Mouse (Mus musculus) hindbrain, embryonic 14.5 days (tissue): ENCODE measurements at regions not wholly inside any gene's neighbourhood (a gene's known extent, or its start where the extent isn't known, plus 50 kb on each side); places are given as distances from the start of the nearest gene placed in this dataset.
"Not testable (repeated sequence)": the region's sequence is repeated elsewhere in the genome, so short reads cannot be mapped to it uniquely, and the experiment has no call there.

Experiments
- ATAC-seq: fragments of 200-750 bp; cut with Nextera tagmentation; 2 replicates; pipeline ENCODE4 v1.8.0; 2017; ENCODE audit warnings: moderate number of reproducible peaks, mild to moderate bottlenecking, moderate TSS enrichment, moderate library complexity; ENCODE audit not compliant: low FRiP score
- DNase-seq: peaks from one replicate; pipeline ENCODE4 v3.0.0-alpha.2; 2015; ENCODE audit warnings: low spot score
- H3K27ac ChIP-seq: fragments of 300-500 bp; sonication (generic); 2 replicates; pipeline ENCODE4 v1.5.1; 2014; ENCODE audit warnings: mild to moderate bottlenecking, moderate library complexity
- H3K27me3 ChIP-seq: fragments of 300-500 bp; sonication (generic); 2 replicates; pipeline ENCODE4 v1.6.1; 2014; ENCODE audit warnings: mild to moderate bottlenecking, low read length, mixed read lengths; ENCODE audit not compliant: control insufficient read depth, insufficient read depth
- H3K36me3 ChIP-seq: fragments of 300-500 bp; sonication (generic); replicated peaks from 2 replicates; pipeline ENCODE4 v1.6.1; 2014; ENCODE audit not compliant: control insufficient read depth, insufficient read depth
- H3K4me1 ChIP-seq: fragments of 300-500 bp; sonication (generic); replicated peaks from 2 replicates; pipeline ENCODE4 v1.6.1; 2014; ENCODE audit warnings: antibody characterized with exemption, low read length, mixed read lengths; ENCODE audit not compliant: control insufficient read depth, insufficient read depth
- H3K4me2 ChIP-seq: fragments of 300-500 bp; sonication (generic); replicated peaks from 2 replicates; pipeline ENCODE4 v1.6.1; 2014; ENCODE audit warnings: mild to moderate bottlenecking, moderate library complexity
- H3K4me3 ChIP-seq: fragments of 300-500 bp; sonication (generic); replicated peaks from 2 replicates; pipeline ENCODE4 v1.5.1; 2014; ENCODE audit warnings: mild to moderate bottlenecking, low read length
- H3K9ac ChIP-seq: fragments of 300-500 bp; sonication (generic); 2 replicates; pipeline ENCODE4 v1.6.1; 2014
- H3K9me3 ChIP-seq: fragments of 300-500 bp; sonication (generic); 2 replicates; pipeline ENCODE4 v1.6.1; 2016; ENCODE audit warnings: low read length; ENCODE audit not compliant: control insufficient read depth
- WGBS: fragments of 180-500 bp; shearing (Covaris S2); extraction: QIAGEN DNeasy Blood & Tissue Kit; methylation state at CpG from one replicate; pipeline ENCODE4 v1.1.7; 2014; 5-methylcytosine and 5-hydroxymethylcytosine counted together

GRCm38 (mm10) chr1:141066830-141067229 lies 820.9 kb downstream of the Kcnt2 start:
- H3K4me2 ChIP-seq, H3K36me3 ChIP-seq, ATAC-seq, H3K9me3 ChIP-seq, H3K27me3 ChIP-seq, H3K9ac ChIP-seq, H3K4me3 ChIP-seq, H3K27ac ChIP-seq, H3K4me1 ChIP-seq, DNase-seq: not testable (repeated sequence)
- 87% methylated on average over 8 of the region's 8 CpGs for WGBS

GRCm38 (mm10) chr1:141097575-141097974 lies 851.6 kb downstream of the Kcnt2 start:
- Histone ChIP-seq H3K4me3 (no peak overlapping the region), H3K4me1 (no peaks in the 10 kb centered on the region), H3K27ac (no peak overlapping the region), H3K9ac (no peak overlapping the region), H3K36me3 (no peaks in the 10 kb centered on the region), H3K9me3 (no peaks in the 10 kb centered on the region), H3K27me3 (no peaks in the 10 kb centered on the region), H3K4me2 (no peak overlapping the region)
- DNase-seq (no peak), ATAC-seq (no peak)
- WGBS: 84% methylated on average over 1 of the region's 1 CpGs

- Histone ChIP-seq H3K9ac (no peak overlapping the region), H3K4me2 (no peak overlapping the region), H3K27ac (no peak overlapping the region), H3K36me3 (no peaks in the 10 kb centered on the region), H3K9me3 (no peaks in the 10 kb centered on the region), H3K4me1 (no peaks in the 10 kb centered on the region), H3K27me3 (no peaks in the 10 kb centered on the region), H3K4me3 (no peak overlapping the region)
- 88% methylated on average over 1 of the region's 1 CpGs for WGBS
- ATAC-seq: no peak
- DNase-seq: no peak
These were observed 856.6 kb downstream of the Kcnt2 start for GRCm38 (mm10) chr1:141102546-141102945.

GRCm38 (mm10) chr1:141104034-141104433 lies 858.1 kb downstream of the Kcnt2 start:
- Histone ChIP-seq H3K4me1 (no peaks in the 10 kb centered on the region), H3K4me3 (no peak overlapping the region), H3K4me2 (no peak overlapping the region), H3K9ac (no peak overlapping the region), H3K9me3 (no peaks in the 10 kb centered on the region), H3K36me3 (no peaks in the 10 kb centered on the region), H3K27me3 (no peaks in the 10 kb centered on the region), H3K27ac (no peak overlapping the region)
- WGBS: 77% methylated on average over 1 of the region's 1 CpGs
- DNase-seq (no peak), ATAC-seq (no peak)

- 89% methylated on average over 2 of the region's 2 CpGs for WGBS
These were observed 858.7 kb downstream of the Kcnt2 start for GRCm38 (mm10) chr1:141104633-141105032.

GRCm38 (mm10) chr1:141136771-141137541 lies 891.0 kb downstream of the Kcnt2 start:
- Histone ChIP-seq H3K4me3 (no peak overlapping the region), H3K9ac (no peak overlapping the region), H3K4me1 (no peaks in the 10 kb centered on the region), H3K9me3 (no peaks in the 10 kb centered on the region), H3K4me2 (no peak overlapping the region), H3K36me3 (no peaks in the 10 kb centered on the region), H3K27ac (0 out of 2 replicates have a peak overlapping the region, but pooled peaks have one; percentile 26), H3K27me3 (no peaks in the 10 kb centered on the region)
- DNase-seq (peak; percentile 51), ATAC-seq (peak; percentile 55)
- 10% methylated on average over 2 of the region's 2 CpGs for WGBS

More at GRCm38 (mm10) chr1:141104633-141105032, 858.7 kb downstream of the Kcnt2 start:
- no peak for ATAC-seq
- no peak overlapping the region for H3K27ac ChIP-seq
- H3K27me3 ChIP-seq: no peaks in the 10 kb centered on the region
- no peak overlapping the region for H3K4me2 ChIP-seq
- H3K4me1 ChIP-seq: no peaks in the 10 kb centered on the region
- H3K9ac ChIP-seq: no peak overlapping the region
- H3K36me3 ChIP-seq: no peaks in the 10 kb centered on the region
- H3K9me3 ChIP-seq: no peaks in the 10 kb centered on the region
- no peak for DNase-seq
- no peak overlapping the region for H3K4me3 ChIP-seq

GRCm38 (mm10) chr1:141140157-141140556 lies 894.2 kb downstream of the Kcnt2 start:
- not testable (repeated sequence) for DNase-seq, H3K4me2 ChIP-seq, ATAC-seq, H3K27me3 ChIP-seq, H3K27ac ChIP-seq, H3K4me1 ChIP-seq, H3K9me3 ChIP-seq, H3K9ac ChIP-seq, H3K4me3 ChIP-seq, H3K36me3 ChIP-seq
- WGBS: 97% methylated on average over 19 of the region's 19 CpGs

- H3K36me3 ChIP-seq: no peaks in the 10 kb centered on the region
- no peak overlapping the region for H3K9ac ChIP-seq
- ATAC-seq (peak; percentile 70; the same call in 1 of the 2 replicates), DNase-seq (peak; percentile 31)
- no peak overlapping the region for H3K27ac ChIP-seq
- H3K9me3 ChIP-seq: no peaks in the 10 kb centered on the region
- no peak overlapping the region for H3K4me2 ChIP-seq
- 35% methylated on average over 1 of the region's 1 CpGs for WGBS
- no peaks in the 10 kb centered on the region for H3K27me3 ChIP-seq
- no peak overlapping the region for H3K4me3 ChIP-seq
- no peaks in the 10 kb centered on the region for H3K4me1 ChIP-seq
These were observed 899.8 kb downstream of the Kcnt2 start for GRCm38 (mm10) chr1:141145759-141146158.

GRCm38 (mm10) chr1:141149899-141150298 lies 903.9 kb downstream of the Kcnt2 start:
- no peaks in the 10 kb centered on the region for H3K4me1 ChIP-seq
- no peak for ATAC-seq
- peak; percentile 22 for DNase-seq
- H3K9me3 ChIP-seq: no peaks in the 10 kb centered on the region
- H3K27ac ChIP-seq: no peak overlapping the region
- H3K4me2 ChIP-seq: no peak overlapping the region
- no peak overlapping the region for H3K9ac ChIP-seq
- no peaks in the 10 kb centered on the region for H3K36me3 ChIP-seq
- WGBS: 90% methylated on average over 2 of the region's 2 CpGs
- no peak overlapping the region for H3K4me3 ChIP-seq
- H3K27me3 ChIP-seq: no peaks in the 10 kb centered on the region
